Mouse (Mus musculus) G1E (cell line): ENCODE data around the gene Dolpp1.

ENCODE experiments used
- CTCF ChIP-seq: IDR thresholded peaks from 2 replicates; pipeline ENCODE4 v1.5.1; 2012; ENCODE audit warnings: low read depth, low read length, inconsistent platforms, mixed read lengths
- GATA1 ChIP-seq: IDR thresholded peaks from 2 replicates; pipeline ENCODE4 v1.6.1; 2012; ENCODE audit warnings: borderline replicate concordance, low read length, inconsistent platforms, mixed read lengths
- GATA2 ChIP-seq: IDR thresholded peaks from 2 replicates; pipeline ENCODE4 v1.6.1; 2012; ENCODE audit warnings: low read depth, low read length, inconsistent platforms, borderline replicate concordance
- POLR2AphosphoS5 ChIP-seq: IDR thresholded peaks from 2 replicates; pipeline ENCODE4 v1.6.1; 2012; ENCODE audit warnings: low read depth, low read length, inconsistent platforms; ENCODE audit not compliant: insufficient replicate concordance
- TAL1 ChIP-seq: conservative IDR thresholded peaks from 2 replicates; pipeline ENCODE4 v1.6.1; 2012; ENCODE audit warnings: low read depth, low read length, inconsistent platforms, mixed read lengths

DNA sequence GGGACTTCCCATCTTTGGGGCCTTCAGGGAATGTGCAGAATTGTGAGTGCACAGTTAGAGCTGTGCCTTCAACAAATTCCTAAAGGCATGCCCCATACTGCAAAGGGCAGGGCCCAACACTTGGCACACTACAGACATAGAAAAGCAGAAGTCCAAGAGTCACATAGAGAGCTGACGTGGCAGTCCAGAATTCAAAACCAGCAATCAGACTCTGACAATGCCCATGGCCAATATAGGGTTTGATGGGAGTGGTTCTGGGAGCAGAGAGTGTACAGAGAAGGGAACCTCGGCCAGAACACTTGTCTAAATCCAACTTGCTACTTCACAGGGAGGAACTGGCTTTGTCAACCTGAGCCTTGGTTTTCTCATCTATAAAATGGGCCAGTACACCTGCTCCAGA is 15.2 kb downstream of the Dolpp1 start:
- no peak for TF ChIP-seq TAL1
- no peak for TF ChIP-seq CTCF
- no peak for TF ChIP-seq POLR2AphosphoS5
- TF ChIP-seq GATA1, result no peak
- no peak for TF ChIP-seq GATA2
